Mouse (Mus musculus): ENCODE measurements around the gene Actn1.

The Actn1 gene

DNA sequence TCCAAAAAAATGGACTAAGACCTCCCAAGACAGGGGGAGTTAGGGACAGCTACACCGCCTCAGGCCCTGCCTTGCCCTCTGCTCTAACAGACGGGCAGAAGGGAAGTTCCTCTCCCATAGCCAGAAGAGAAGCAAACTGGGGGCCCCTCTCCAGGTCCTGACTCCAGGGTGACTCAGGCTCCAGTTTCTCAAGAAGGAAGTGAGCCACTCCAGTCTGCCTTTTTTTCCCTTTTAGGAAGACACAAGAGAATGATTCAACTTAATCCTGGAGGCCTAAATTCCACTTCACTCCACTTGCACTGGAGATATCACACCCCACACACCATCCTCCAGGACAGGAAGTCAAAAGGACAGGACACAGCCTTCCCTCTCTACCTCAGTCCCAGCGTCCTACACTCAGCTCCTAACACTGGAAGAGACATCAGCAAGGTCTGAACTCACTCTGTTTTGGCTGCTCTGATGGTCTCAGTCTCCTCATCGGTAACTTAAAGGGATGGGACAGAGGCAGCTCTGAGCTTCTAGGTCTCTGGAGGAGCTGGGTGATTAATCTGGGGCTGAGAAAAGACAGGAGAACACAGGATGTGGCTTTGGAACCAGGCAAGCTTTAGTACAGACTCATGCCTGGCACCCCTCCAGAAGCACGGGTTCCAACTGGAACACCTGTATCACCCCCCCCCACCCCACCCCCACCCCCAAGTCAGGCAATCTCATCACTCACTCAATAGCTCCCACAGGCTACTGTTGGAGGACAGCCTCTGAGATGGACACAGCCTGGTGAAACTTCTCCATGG lies 31.0 kb downstream of the Actn1 start:
- in situ Hi-C loops (cut with MboI; ENCODE audit: unreplicated experiment in 2 of 2), result no loop called here

- in situ Hi-C loops (cut with MboI; ENCODE audit: unreplicated experiment in 2 of 2), result no loop called here
These were observed 31.8 kb downstream of the Actn1 start for GRCm38 (mm10) chr12:80228356-80228755.

DNA sequence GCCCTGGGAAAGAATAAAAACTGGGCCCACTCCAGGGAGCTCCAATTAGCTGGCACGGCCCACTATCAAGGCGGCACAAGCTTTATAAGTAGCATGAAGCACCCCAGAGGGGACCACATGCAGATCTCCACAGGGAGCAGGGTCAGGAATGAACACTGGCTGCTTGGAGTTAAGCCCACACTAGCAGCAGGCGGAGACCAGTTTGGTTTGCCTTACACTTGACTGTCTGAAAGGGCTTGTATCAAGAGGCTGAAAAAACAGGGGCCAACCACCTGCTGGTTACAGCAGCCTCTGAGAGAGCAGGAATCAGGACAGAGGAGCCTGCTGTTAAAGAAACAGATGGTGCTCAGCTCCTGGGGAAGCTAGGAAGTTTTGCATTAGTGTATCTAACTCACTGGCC lies 32.3 kb downstream of the Actn1 start:
- in situ Hi-C loops (cut with MboI; ENCODE audit: unreplicated experiment in 2 of 2), result no loop called here

DNA sequence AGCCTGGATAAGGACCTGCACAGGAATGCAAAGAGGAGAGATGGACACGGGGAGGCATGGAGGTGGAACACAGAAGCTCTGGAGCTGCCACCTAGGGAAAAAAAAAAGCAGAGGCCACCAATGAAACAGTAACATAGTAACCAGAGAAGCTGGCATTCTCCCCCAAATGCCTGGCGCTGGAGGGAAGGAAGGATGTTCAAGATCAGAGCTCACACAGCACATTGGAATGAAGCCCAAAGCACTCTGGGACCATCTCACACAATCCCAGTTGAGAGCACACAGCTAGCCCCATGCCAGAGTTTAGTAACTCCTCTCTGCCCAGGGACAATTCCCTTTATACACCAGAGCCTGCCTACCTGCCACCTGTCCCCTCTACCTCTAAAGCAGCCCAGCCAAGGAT lies 34.1 kb downstream of the Actn1 start:
- in situ Hi-C loops (cut with MboI; ENCODE audit: unreplicated experiment in 2 of 2), result no loop called here

DNA sequence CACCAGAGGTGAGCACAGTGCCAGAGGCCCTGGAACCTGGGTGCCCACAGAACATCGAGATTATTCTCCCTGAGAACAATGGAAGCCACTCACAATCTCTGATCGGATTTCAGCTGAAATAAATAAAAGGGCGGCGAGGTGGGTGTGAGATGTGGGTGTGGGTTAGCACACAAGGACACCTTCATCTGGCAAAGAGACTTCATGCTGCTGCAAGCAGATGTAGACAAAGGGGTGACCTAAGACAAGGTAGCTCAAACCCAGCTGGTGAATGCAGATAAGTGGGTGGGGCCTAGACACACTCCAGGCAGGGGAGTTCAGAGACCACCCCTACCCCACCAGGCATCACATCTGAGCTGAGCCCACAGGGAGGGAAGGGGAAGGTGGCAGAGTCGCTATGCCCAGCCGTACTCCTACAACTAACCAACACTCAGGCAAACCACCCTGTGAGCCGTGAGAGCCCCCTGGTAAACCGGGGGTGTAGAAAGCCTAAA lies 35.9 kb downstream of the Actn1 start:
- in situ Hi-C loops (cut with MboI; ENCODE audit: unreplicated experiment in 2 of 2), result no loop called here

- in situ Hi-C loops (cut with MboI; ENCODE audit: unreplicated experiment in 2 of 2), result no loop called here
These were observed 36.7 kb downstream of the Actn1 start for GRCm38 (mm10) chr12:80223511-80223910.

DNA sequence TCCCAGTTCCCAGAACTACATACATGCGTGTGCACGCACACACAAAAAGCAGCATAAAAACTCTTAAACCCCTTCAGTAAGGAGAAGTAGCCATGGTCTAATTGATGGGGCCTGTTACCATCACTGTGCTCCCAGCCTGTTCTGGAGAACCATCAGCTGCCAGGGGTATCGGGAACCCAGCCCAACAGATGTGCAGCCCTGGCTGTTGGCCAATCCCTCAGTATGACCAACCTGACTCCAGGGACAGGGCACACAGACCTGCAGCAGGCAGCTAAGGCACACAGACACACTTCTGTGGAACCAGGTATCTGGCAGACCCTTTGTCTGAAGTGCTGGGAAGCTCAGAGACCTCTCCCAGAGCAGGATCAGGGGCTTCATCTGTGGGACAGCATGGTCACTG lies 37.7 kb downstream of the Actn1 start:
- in situ Hi-C loops (cut with MboI; ENCODE audit: unreplicated experiment in 2 of 2), result no loop called here

GRCm38 (mm10) chr12:80220260-80221038 lies 39.7 kb downstream of the Actn1 start:
- in situ Hi-C loops (cut with MboI; ENCODE audit: unreplicated experiment in 2 of 2), result no loop called here

GRCm38 (mm10) chr12:80218784-80219183 lies 41.4 kb downstream of the Actn1 start:
- in situ Hi-C loops (cut with MboI; ENCODE audit: unreplicated experiment in 2 of 2), result loop anchor here in 1 of 2 experiments (5.0 kb wide), 1 partner anchor 39 kb away; no protein-coding TSS in a partner anchor

GRCm38 (mm10) chr12:80218045-80218611 lies 42.0 kb downstream of the Actn1 start:
- in situ Hi-C loops (cut with MboI; ENCODE audit: unreplicated experiment in 2 of 2), result loop anchor here in 1 of 2 experiments (5.0 kb wide), 1 partner anchor 39 kb away; no protein-coding TSS in a partner anchor

DNA sequence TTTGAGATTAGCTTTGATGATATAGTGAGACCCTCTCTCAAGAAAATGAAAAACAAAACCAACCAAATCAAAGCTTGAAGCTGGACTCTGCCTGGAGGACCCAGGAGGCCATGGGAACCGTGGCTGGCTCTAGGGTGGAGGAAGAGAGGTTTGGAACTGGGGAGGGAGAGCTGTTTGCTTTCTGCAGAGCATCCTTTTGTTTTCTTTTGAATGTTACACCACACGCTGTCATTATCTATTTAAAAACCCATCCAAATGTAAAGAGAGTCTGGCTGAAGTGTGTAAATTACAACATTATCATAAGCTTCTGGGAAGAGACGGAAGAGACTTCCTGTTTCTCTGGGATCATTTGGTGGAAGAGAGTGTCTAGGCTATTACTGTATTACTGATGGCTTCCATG lies 43.1 kb downstream of the Actn1 start:
- in situ Hi-C loops (cut with MboI; ENCODE audit: unreplicated experiment in 2 of 2), result loop anchor here in 1 of 2 experiments (5.0 kb wide), 1 partner anchor 40 kb away; no protein-coding TSS in a partner anchor

GRCm38 (mm10) chr12:80216258-80216881 lies 43.8 kb downstream of the Actn1 start:
- in situ Hi-C loops (cut with MboI; ENCODE audit: unreplicated experiment in 2 of 2), result loop anchor here in 1 of 2 experiments (5.0 kb wide), 1 partner anchor 41 kb away; no protein-coding TSS in a partner anchor

- in situ Hi-C loops (cut with MboI; ENCODE audit: unreplicated experiment in 2 of 2), result no loop called here
These were observed 46.4 kb downstream of the Actn1 start for GRCm38 (mm10) chr12:80213810-80214209.

DNA sequence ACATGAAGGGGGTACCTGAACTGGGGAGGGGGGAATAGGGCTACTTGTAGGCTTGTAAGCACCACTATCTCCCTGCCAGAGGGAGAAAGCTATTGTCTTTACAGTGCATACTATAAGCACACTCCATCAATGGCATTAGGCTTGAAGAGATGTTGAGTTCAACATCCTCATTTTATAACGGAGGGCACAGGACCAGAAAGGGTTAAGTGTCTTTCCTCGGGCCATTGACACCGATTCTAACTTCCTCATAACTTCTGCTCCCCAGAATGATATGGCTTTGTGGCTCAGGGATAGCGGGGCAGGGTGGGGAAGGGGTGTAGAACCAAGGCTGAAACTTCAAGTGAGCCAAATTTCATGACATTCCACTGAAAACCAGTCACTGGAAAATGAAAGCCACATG lies 46.9 kb downstream of the Actn1 start:
- in situ Hi-C loops (cut with MboI; ENCODE audit: unreplicated experiment in 2 of 2), result no loop called here

- in situ Hi-C loops (cut with MboI; ENCODE audit: unreplicated experiment in 2 of 2), result no loop called here
These were observed 49.2 kb downstream of the Actn1 start for GRCm38 (mm10) chr12:80210791-80211612.

DNA sequence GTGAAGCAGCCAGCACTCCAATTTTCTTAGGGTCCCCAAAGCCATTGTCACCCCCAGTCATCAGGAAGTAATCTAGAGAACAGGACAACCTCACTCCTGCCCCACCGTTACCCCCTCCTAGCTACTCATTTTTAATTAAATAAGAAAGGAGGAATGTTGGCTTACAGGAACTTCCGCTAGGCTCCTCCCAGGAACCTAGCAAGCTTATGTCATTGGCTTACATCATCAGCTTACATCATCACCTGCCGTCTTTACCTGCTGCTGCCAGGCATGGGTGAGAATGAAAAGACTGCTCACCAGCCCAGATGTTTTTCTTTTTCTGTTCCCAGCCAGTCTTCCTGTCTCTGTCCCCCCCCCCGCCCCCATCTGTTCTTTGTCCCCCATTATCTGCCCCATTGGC lies 50.3 kb downstream of the Actn1 start:
- in situ Hi-C loops (cut with MboI; ENCODE audit: unreplicated experiment in 2 of 2), result no loop called here

GRCm38 (mm10) chr12:80208126-80208820 lies 51.9 kb downstream of the Actn1 start:
- in situ Hi-C loops (cut with MboI; ENCODE audit: unreplicated experiment in 2 of 2), result no loop called here

GRCm38 (mm10) chr12:80203284-80203683 lies 56.9 kb downstream of the Actn1 start:
- in situ Hi-C loops (cut with MboI; ENCODE audit: unreplicated experiment in 2 of 2), result no loop called here

GRCm38 (mm10) chr12:80199738-80200137 lies 60.4 kb downstream of the Actn1 start:
- in situ Hi-C loops (cut with MboI; ENCODE audit: unreplicated experiment in 2 of 2), result loop anchor here (5.0 to 10.0 kb wide), 3 partner anchors 58 to 525 kb away; no protein-coding TSS in a partner anchor

Data from v-Abl transformed pro-B cells (cell line).